Mouse (Mus musculus): ENCODE data around the gene Lpp. TPM values are rescaled to one million over a fixed set of nuclear protein-coding genes. Genes with fewer than 3 reads are reported as not detected.
A peak's percentile ranks its signal among the peaks of the same experiment; 100 is the strongest.

The Lpp gene
- polyA plus RNA-seq, 1 experiment from 2014 or later: 28.3 TPM

- ChIA-PET CTCF (no interaction called here), POLR2A (no interaction called here)
- no peak for TF ChIP-seq CTCF (IDR thresholded peaks at IDR 0.05)
- ATAC-seq (no peak), DNase-seq (ENCODE audit: low read depth, low spot score) (no peak)
- H3K27me3 ChIP-seq: no peaks in the 10 kb centered on the region
- in situ Hi-C loops (cut with MboI; ENCODE audit: low pct_unique_long_range_greater_than_20kb): no loop called here
Measured at GRCm38 (mm10) chr16:24930621-24931020, 537.3 kb downstream of the Lpp start.

- in situ Hi-C loops (cut with MboI; ENCODE audit: low pct_unique_long_range_greater_than_20kb): no loop called here
- no peaks in the 10 kb centered on the region for H3K27me3 ChIP-seq
- ATAC-seq (no peak), DNase-seq (ENCODE audit: low read depth, low spot score) (no peak)
- ChIA-PET CTCF (no interaction called here), POLR2A (no interaction called here)
- no peak for TF ChIP-seq CTCF (IDR thresholded peaks at IDR 0.05)
Measured at GRCm38 (mm10) chr16:24932816-24933215, 539.5 kb downstream of the Lpp start.

DNA sequence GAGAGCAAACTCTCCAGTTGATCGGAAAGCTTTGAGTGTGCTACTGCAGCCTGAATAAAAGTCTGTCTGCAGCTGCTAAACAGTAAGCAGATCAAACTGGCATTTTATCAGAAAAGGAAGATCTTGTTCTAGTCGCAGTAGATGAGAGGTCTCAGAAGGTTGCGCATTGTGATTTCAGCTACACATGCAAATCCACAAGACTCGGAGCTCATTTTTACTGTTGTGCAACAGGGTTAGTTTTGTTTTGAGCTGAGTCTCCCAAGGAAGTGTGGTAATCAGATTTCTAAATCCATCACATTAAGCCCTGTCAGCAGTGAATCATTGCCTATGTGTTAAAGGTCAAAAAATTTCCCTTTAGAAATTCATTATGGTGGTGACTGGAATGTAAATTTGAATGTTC is 540.4 kb downstream of the Lpp start:
- POLR2A ChIA-PET: no interaction called here
- DNase-seq (ENCODE audit: low read depth, low spot score) (no peak), ATAC-seq (peak; percentile 73)
- CTCF ChIA-PET: interaction anchor here (0.9 to 1.6 kb wide), 2 partner anchors 25 to 950 kb away, joined by 3 to 4 read pairs; no protein-coding TSS in a partner anchor
- in situ Hi-C loops (cut with MboI; ENCODE audit: low pct_unique_long_range_greater_than_20kb): no loop called here
- TF ChIP-seq CTCF (IDR thresholded peaks at IDR 0.05): no peak
- no peaks in the 10 kb centered on the region for H3K27me3 ChIP-seq

DNA sequence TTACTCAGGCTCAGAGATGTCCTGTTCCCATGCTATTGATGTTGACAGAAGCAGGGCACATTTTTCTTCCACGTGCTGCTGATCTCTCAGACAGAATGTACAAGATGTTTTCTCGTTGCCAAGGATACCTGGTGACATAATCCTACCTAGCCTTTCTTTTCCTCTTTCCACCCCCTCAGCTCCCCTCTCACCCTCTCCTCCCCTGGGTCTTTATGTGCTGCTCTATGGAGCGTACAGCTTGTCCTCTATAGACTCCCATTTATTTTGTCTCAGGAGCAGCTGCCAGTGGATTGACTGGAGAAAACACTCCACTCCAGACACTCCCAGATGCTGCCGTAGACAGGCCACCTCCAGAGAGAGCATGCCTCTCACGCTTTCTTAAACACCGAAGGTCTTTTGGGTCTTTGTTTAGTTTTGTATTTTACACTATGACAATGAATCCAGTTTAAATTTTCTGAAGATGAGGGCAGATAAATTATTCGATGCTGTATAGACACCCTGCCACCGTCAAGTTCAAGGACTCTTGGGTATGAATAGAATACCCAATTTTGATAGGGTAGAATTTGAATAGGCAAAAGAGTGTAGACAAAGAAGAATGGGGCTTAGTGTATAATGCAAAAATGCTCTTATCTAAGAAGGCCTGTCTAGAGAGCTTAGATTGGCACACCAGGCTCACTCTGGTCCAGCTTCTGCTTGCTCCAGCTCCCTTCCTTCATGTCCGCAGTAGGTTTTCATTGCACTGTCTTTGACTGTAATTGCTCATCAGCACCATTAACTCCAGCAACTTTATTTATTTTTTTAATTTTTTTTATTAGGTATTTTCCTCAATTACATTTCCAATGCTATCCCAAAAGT is 548.2 kb downstream of the Lpp start:
- POLR2A ChIA-PET: no interaction called here
- H3K27me3 ChIP-seq: no peaks in the 10 kb centered on the region
- TF ChIP-seq CTCF (IDR thresholded peaks at IDR 0.05): no peak
- no peak for ATAC-seq
- CTCF ChIA-PET: no interaction called here
- in situ Hi-C loops (cut with MboI; ENCODE audit: low pct_unique_long_range_greater_than_20kb): no loop called here
- DNase-seq (ENCODE audit: low read depth, low spot score): no peak

DNA sequence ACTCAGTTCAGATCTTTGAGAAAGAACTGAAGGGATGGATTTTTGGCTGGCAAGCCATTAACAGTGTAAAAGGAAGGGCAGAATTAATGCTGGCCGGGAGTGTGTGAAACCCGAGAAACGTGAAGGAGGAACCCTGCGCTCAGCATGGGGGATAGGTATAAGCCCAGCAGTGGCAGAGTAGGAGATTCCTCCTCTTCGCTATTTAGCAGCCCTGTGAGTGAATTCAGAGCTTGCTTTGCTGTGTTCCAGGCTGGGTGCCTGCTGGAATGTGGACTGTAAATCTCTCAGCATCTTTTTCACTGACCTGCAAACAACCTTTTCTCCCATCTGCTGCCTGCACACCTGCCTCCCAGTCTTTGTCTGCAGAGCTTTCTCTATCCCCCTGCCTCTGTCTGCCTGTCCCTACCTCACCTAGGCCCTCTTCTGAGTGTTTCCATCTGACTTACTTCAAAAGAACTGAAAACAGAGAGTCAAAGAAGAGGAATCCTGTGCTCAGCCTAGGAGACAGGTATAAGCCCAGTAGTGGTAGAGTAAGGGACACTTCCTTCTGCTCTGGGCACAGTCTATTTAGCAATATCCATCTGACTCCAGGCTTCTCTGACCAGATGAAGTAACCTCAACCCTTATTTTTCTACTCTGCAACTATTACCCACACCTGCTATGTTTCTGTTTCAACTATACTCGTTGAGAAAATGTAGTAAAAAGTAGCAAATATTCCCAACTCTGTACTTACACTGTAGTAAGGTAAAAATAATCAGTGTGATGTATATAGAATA is 550.4 kb downstream of the Lpp start:
- TF ChIP-seq CTCF (IDR thresholded peaks at IDR 0.05): no peak
- DNase-seq (ENCODE audit: low read depth, low spot score) (no peak), ATAC-seq (peak; percentile 51)
- POLR2A ChIA-PET: no interaction called here
- no peaks in the 10 kb centered on the region for H3K27me3 ChIP-seq
- CTCF ChIA-PET: no interaction called here
- in situ Hi-C loops (cut with MboI; ENCODE audit: low pct_unique_long_range_greater_than_20kb): no loop called here

DNA sequence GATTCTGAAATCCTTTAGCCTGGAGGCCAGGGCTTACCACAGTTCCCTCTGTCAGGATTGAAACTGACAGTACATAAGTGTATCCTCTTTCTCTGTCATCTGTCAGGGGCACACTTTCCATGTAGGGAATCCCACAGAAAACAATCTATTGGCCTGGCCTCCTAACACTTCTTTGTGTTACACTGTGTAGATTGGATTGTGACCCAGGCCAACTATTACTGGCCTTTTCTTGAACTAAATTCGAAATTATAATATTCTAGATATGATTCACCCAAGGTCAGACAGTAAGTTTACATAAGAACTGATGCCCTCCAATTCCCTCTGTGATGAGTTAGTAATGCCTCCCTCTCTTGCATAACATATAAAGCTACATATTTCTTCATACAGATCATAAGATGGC is 553.0 kb downstream of the Lpp start:
- POLR2A ChIA-PET: no interaction called here
- in situ Hi-C loops (cut with MboI; ENCODE audit: low pct_unique_long_range_greater_than_20kb): no loop called here
- CTCF ChIA-PET: interaction anchor here (1.3 kb wide), 1 partner anchor 46 kb away, joined by 3 read pairs; no protein-coding TSS in a partner anchor
- H3K27me3 ChIP-seq: no peaks in the 10 kb centered on the region
- no peak for TF ChIP-seq CTCF (IDR thresholded peaks at IDR 0.05)
- no peak for DNase-seq (ENCODE audit: low read depth, low spot score)
- no peak for ATAC-seq

DNA sequence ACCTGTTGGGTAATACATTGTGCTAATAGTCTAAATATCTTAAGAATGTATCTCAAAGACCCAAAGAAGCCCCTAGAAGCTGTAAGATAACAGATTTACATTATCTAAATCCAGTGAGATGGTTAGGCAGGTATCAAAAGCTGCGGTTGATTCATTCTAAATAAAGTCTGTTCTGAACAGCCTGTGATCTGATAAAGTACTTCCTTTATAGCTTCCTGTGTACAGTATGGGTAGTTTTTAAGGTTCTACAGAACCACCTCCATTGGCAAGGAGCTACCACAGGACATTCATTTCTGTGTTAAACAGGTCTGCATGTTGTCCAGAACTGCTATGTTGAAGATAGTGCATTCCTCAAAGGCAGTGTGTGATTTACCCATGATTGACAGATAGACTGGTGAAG is 554.2 kb downstream of the Lpp start:
- in situ Hi-C loops (cut with MboI; ENCODE audit: low pct_unique_long_range_greater_than_20kb): no loop called here
- TF ChIP-seq CTCF (IDR thresholded peaks at IDR 0.05): no peak
- no peaks in the 10 kb centered on the region for H3K27me3 ChIP-seq
- ATAC-seq: no peak
- CTCF ChIA-PET: interaction anchor here (1.3 kb wide), 1 partner anchor 17 kb away, joined by 3 read pairs; no protein-coding TSS in a partner anchor
- POLR2A ChIA-PET: no interaction called here
- no peak for DNase-seq (ENCODE audit: low read depth, low spot score)

DNA sequence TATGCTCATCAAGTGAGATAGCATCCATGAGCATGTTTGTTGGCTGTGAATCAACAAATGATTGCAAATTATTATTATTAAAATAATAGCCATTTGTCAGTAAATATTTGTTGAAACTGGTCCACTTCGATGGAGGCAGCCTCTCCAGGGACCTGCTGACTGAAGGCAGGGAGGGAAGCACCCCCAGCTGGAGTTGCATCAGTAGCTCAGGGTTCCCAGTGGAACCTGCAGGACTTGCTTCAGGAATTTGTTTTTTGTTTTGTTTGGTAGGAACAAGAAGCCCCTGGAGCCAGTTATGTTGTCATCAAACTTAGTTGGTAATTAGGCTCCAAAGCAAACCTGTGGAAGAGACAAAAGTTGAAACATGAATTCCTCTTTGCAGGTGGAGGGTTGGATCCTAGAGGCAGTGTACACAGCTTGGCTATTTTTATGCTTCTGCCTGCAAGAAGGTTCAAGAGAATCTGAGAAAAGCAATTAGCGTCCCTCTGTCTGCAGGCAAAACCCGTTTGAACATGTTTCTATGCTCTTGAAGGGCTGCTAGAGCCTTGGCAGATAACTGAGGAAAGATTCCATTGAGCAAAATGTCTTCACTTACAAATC is 554.9 kb downstream of the Lpp start:
- TF ChIP-seq CTCF (IDR thresholded peaks at IDR 0.05): no peak
- ChIA-PET CTCF (interaction anchor here (1.3 kb wide), 1 partner anchor 16 kb away, joined by 3 read pairs; no protein-coding TSS in a partner anchor), POLR2A (interaction anchor here (0.7 kb wide), 1 partner anchor 470 kb away, joined by 4 read pairs; no protein-coding TSS in a partner anchor)
- DNase-seq (ENCODE audit: low read depth, low spot score) (no peak), ATAC-seq (no peak)
- in situ Hi-C loops (cut with MboI; ENCODE audit: low pct_unique_long_range_greater_than_20kb): no loop called here
- H3K27me3 ChIP-seq: no peaks in the 10 kb centered on the region

DNA sequence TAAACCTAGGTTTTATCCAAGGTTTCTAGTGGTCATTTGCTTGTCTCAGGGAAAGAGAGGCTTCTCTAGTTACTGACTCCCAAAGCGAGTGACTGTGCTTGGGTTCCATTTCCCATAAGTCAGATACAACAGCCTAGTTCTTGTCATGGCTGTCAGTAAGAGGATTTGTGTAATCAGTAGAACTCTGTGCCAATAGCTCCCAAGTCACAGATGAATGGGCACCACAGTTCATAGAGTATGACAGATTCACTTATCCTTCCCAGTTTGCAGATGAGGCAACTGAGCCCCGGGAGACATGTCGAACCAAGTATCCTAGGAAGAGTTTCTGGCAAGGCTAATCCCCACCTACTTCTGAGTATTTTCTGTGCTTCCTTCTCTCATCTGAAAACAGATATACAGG is 556.0 kb downstream of the Lpp start:
- in situ Hi-C loops (cut with MboI; ENCODE audit: low pct_unique_long_range_greater_than_20kb): no loop called here
- ATAC-seq (no peak), DNase-seq (ENCODE audit: low read depth, low spot score) (no peak)
- H3K27me3 ChIP-seq: no peaks in the 10 kb centered on the region
- CTCF ChIA-PET: interaction anchor here (1.2 kb wide), 1 partner anchor 11 kb away, joined by 3 read pairs; no protein-coding TSS in a partner anchor
- TF ChIP-seq CTCF (IDR thresholded peaks at IDR 0.05): no peak
- POLR2A ChIA-PET: no interaction called here

- no peak for DNase-seq (ENCODE audit: low read depth, low spot score)
- in situ Hi-C loops (cut with MboI; ENCODE audit: low pct_unique_long_range_greater_than_20kb): no loop called here
- ATAC-seq: no peak
- ChIA-PET CTCF (interaction anchor here (1.2 kb wide), 1 partner anchor 10 kb away, joined by 3 read pairs; no protein-coding TSS in a partner anchor), POLR2A (interaction anchor here (0.6 kb wide), 1 partner anchor 851 kb away, joined by 4 read pairs; no protein-coding TSS in a partner anchor)
- TF ChIP-seq CTCF (IDR thresholded peaks at IDR 0.05): no peak
- H3K27me3 ChIP-seq: no peaks in the 10 kb centered on the region
Measured at GRCm38 (mm10) chr16:24950112-24950743, 556.9 kb downstream of the Lpp start.
